Mouse (Mus musculus) erythroid progenitor cell, adult 5-6 weeks (primary cell): ENCODE data around the gene Tmem89. TPM values are rescaled to one million over a fixed set of nuclear protein-coding genes. Genes with fewer than 3 reads are reported as not detected.

Source experiments
- total RNA-seq, 2 experiments: library from RNA; stranded (forward) in 1 of 2; stranded (reverse) in 1 of 2; fragments of 150-400 nt in 1 of 2; fragments of 186-747, 209-891 nt in 1 of 2; gene quantifications; 2 replicates each; pipeline versions ENCODE4 v1.2.3 to v1.2.4; 2015 to 2017; ENCODE audit warnings: low replicate concordance in 2 of 2

Gene Tmem89
- total RNA-seq, 2 experiments from 2014 or later: not detected

Other genes with a start within 250 kb of the Tmem89 start
- 1.4 and 10.9 TPM in 2 replicates for gene Prkar2a, start 225.3 kb upstream of the Tmem89 start, total RNA-seq (2015; ENCODE audit: low replicate concordance)
- gene Prkar2a, start 225.3 kb upstream of the Tmem89 start, total RNA-seq (2017; ENCODE audit: low replicate concordance): 1.4 and 1.5 TPM in 2 replicates
- gene Ip6k2, start 130.8 kb upstream of the Tmem89 start, total RNA-seq (2015; ENCODE audit: low replicate concordance): 16.2 and 32.7 TPM in 2 replicates
- 32.5 and 80.9 TPM in 2 replicates for gene Ip6k2, start 130.8 kb upstream of the Tmem89 start, total RNA-seq (2017; ENCODE audit: low replicate concordance)
- 2.9 and 6.1 TPM in 2 replicates for gene Nckipsd, start 106.3 kb upstream of the Tmem89 start, total RNA-seq (2015; ENCODE audit: low replicate concordance)
- 9.8 and 20.6 TPM in 2 replicates for gene Nckipsd, start 106.3 kb upstream of the Tmem89 start, total RNA-seq (2017; ENCODE audit: low replicate concordance)
- gene Celsr3, start 88.3 kb upstream of the Tmem89 start, total RNA-seq (2015; ENCODE audit: low replicate concordance): 2.9 and 4.3 TPM in 2 replicates
- gene Celsr3, start 88.3 kb upstream of the Tmem89 start, total RNA-seq (2017; ENCODE audit: low replicate concordance): 0.51 and 0.61 TPM in 2 replicates
- gene Slc26a6, start 61.3 kb upstream of the Tmem89 start, total RNA-seq (2015; ENCODE audit: low replicate concordance): not detected in 2 replicates
- gene Slc26a6, start 61.3 kb upstream of the Tmem89 start, total RNA-seq (2017; ENCODE audit: low replicate concordance): not detected in 2 replicates
- 65.8 and 68.8 TPM in 2 replicates for gene Uqcrc1, start 22.0 kb downstream of the Tmem89 start, total RNA-seq (2015; ENCODE audit: low replicate concordance)
- gene Uqcrc1, start 22.0 kb downstream of the Tmem89 start, total RNA-seq (2017; ENCODE audit: low replicate concordance): 100 and 108 TPM in 2 replicates
- gene Col7a1, start 39.0 kb downstream of the Tmem89 start, total RNA-seq (2015; ENCODE audit: low replicate concordance): 0.42 TPM in 1 of 2 replicates, not detected in the other
- 0.64 TPM in 1 of 2 replicates, not detected in the other for gene Col7a1, start 39.0 kb downstream of the Tmem89 start, total RNA-seq (2017; ENCODE audit: low replicate concordance)
- gene Ucn2, start 71.4 kb downstream of the Tmem89 start, total RNA-seq (2015; ENCODE audit: low replicate concordance): not detected in 2 replicates
- not detected in 2 replicates for gene Ucn2, start 71.4 kb downstream of the Tmem89 start, total RNA-seq (2017; ENCODE audit: low replicate concordance)
- gene Pfkfb4, start 77.2 kb downstream of the Tmem89 start, total RNA-seq (2015; ENCODE audit: low replicate concordance): 3.6 and 9.2 TPM in 2 replicates
- 1.6 and 10.8 TPM in 2 replicates for gene Pfkfb4, start 77.2 kb downstream of the Tmem89 start, total RNA-seq (2017; ENCODE audit: low replicate concordance)
- gene Shisa5, start 123.9 kb downstream of the Tmem89 start, total RNA-seq (2015; ENCODE audit: low replicate concordance): 13.8 and 40.4 TPM in 2 replicates
- 44.5 and 87.6 TPM in 2 replicates for gene Shisa5, start 123.9 kb downstream of the Tmem89 start, total RNA-seq (2017; ENCODE audit: low replicate concordance)
- gene Trex1, start 145.1 kb downstream of the Tmem89 start, total RNA-seq (2015; ENCODE audit: low replicate concordance): 11.5 and 17.6 TPM in 2 replicates
- 0.26 and 0.76 TPM in 2 replicates for gene Trex1, start 145.1 kb downstream of the Tmem89 start, total RNA-seq (2017; ENCODE audit: low replicate concordance)
- 3.4 and 6.5 TPM in 2 replicates for gene Atrip, start 159.5 kb downstream of the Tmem89 start, total RNA-seq (2015; ENCODE audit: low replicate concordance)
- 11.0 and 12.6 TPM in 2 replicates for gene Atrip, start 159.5 kb downstream of the Tmem89 start, total RNA-seq (2017; ENCODE audit: low replicate concordance)
- gene Ccdc51, start 167.9 kb downstream of the Tmem89 start, total RNA-seq (2015; ENCODE audit: low replicate concordance): 2.9 and 5.0 TPM in 2 replicates
- 2.6 and 5.5 TPM in 2 replicates for gene Ccdc51, start 167.9 kb downstream of the Tmem89 start, total RNA-seq (2017; ENCODE audit: low replicate concordance)
- 106 and 281 TPM in 2 replicates for gene Tma7, start 168.0 kb downstream of the Tmem89 start, total RNA-seq (2015; ENCODE audit: low replicate concordance)
- 31.5 and 73.0 TPM in 2 replicates for gene Tma7, start 168.0 kb downstream of the Tmem89 start, total RNA-seq (2017; ENCODE audit: low replicate concordance)
- not detected in 2 replicates for gene Plxnb1, start 180.8 kb downstream of the Tmem89 start, total RNA-seq (2015; ENCODE audit: low replicate concordance)
- gene Plxnb1, start 180.8 kb downstream of the Tmem89 start, total RNA-seq (2017; ENCODE audit: low replicate concordance): not detected in 2 replicates
- gene Fbxw21, start 247.4 kb downstream of the Tmem89 start, total RNA-seq (2015; ENCODE audit: low replicate concordance): not detected in 2 replicates
- not detected in 2 replicates for gene Fbxw21, start 247.4 kb downstream of the Tmem89 start, total RNA-seq (2017; ENCODE audit: low replicate concordance)